Mouse (Mus musculus) retina, embryonic 14.5 days (tissue): Measurements from ENCODE around the gene Plekhj1.

Source experiments
- DNase-seq: peaks from one replicate; pipeline ENCODE4 v3.0.0-alpha.2; 2015; ENCODE audit warnings: low spot score

Gene Plekhj1

GRCm38 (mm10) chr10:80748609-80749008, 49.8 kb downstream of the Plekhj1 start:
- DNase-seq: peak; percentile 83

- peak; percentile 84 for DNase-seq
Measured at GRCm38 (mm10) chr10:80747410-80747809, 51.0 kb downstream of the Plekhj1 start.
